Mouse (Mus musculus): Measurements from ENCODE around the gene Wdr5.

DNA sequence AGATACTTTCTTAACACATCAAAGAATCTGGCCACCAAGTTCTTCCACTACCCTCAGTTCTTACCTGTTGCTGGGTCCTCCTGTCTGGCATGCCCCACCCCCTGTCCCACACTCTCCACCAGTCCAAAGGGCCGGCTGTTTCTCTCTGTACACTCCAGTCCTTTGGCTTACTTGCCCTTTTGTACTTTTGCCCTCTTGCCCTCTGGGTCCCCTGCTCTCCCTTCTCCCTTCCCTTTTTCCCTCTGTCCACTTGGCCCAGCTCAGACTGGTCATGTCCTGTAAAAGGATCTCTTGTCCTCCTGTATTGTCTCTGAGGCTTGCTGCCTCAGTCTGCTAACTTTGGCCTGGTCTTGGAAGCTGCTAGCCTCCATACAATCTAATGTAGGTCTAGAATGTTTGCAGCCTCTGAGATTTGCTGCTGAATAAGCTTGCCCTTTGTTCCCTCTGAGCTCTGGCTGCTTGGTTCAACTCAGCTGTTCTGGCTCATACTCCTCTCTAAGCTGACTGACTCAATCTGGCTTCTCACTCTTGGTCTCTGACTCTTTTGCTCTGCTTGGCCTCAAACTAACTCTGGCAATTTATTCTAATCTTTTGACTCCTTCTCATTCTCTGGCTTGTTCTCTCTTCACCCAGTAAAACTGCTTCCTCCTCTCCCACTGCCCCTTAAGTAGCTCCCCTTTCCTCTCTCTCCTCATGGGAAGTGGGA is 33.9 kb downstream of the Wdr5 start:
- TF ChIP-seq CTCF (IDR thresholded peaks at IDR 0.05; ENCODE audit: control insufficient read depth, insufficient read depth, insufficient read length) (no peak), MYOG (IDR thresholded peaks at IDR 0.05; ENCODE audit: control insufficient read depth, extremely low read depth, insufficient read length) (no peak), FOSL1 (IDR thresholded peaks at IDR 0.05; ENCODE audit: insufficient read depth, low read length, poor library complexity, severe bottlenecking) (no peak), MAX (IDR thresholded peaks at IDR 0.05) (no peak), CEBPB (IDR thresholded peaks at IDR 0.05; ENCODE audit: low read depth) (no peak), USF1 (IDR thresholded peaks at IDR 0.05; ENCODE audit: low read depth) (no peak)

Measured in C2C12 (cell line).